Mouse (Mus musculus) left cerebral cortex, adult 8-10 months (tissue): Measurements from ENCODE around the gene Habp4. TPM values are rescaled to one million over a fixed set of nuclear protein-coding genes. Genes with fewer than 3 reads are reported as not detected.

Source experiments
- DNase-seq, 2 experiments: peaks; one replicate each; pipeline ENCODE4 v3.0.0; 2022; ENCODE audit warnings: low spot score in 2 of 2
- total RNA-seq, 4 experiments: library from RNA; stranded (reverse); gene quantifications; 2 replicates each; pipeline ENCODE4 v1.2.4; 2022

The Habp4 gene
- total RNA-seq, 4 experiments from 2014 or later, result 194 to 218 (median 205) TPM

DNA sequence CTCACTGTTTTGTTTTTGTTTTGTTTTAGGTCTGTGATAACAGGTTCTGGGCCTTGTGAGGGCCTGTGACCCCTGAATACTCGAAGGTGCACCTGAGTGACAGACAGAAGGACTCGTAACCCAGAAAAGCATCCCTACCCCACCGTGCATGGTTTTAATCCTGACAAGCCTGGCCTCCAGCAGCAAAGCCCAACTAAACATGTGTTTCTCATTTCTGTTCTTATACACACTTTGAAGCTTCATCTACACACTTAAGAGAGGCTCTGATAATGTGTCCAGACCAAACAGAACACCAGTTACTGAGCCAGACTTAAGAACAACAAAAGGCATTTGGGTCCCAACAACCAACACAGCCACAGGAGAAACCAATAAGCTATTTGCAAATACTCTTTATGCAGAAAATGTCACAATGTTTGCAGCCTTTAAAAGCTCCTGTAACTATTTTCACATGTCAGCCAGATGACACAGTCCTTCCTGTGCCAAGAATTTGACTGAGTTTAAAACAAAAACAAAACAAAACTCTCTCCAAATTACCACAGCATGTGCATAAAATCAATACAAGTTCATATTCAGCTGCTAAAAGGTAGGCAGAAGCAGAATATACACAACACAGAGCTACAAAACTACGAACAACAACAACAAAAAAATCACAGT is 73.6 kb downstream of the Habp4 start:
- no peak for DNase-seq

DNA sequence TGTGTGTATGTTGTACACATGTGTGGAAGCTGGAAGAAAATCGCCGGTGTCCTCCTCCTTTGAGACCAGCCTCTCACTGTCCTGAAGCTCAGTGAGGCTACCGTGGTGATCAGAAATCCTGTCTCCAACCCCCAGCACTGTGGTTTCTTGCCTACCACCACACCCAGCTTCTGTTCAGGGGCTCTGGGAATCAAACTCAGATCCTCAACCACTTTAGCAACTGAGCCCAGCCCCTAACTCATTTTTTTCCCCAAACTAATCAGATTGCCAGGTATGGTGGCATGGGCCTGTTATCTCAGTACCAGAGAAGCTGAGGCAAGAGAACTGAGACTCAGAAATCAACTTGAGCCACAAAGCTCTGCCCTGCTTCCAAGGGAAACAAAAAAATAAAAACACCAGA is 74.2 kb downstream of the Habp4 start:
- DNase-seq, result no peak

Other genes starting within 250 kb of the Habp4 start
- gene Hsd17b3, start 72.6 kb upstream of the Habp4 start, total RNA-seq, result not detected
- 1 to 10 TPM in 2 of 4 experiments, under 1 TPM in 2; 0.46 to 2.2 (median 1.2) TPM for gene Slc35d2, start 32.5 kb upstream of the Habp4 start, total RNA-seq
- 10 to 100 TPM; 24.5 to 27.7 (median 25.8) TPM for gene Zfp367, start 8.6 kb upstream of the Habp4 start, total RNA-seq
- gene Cdc14b, start 113.5 kb downstream of the Habp4 start, total RNA-seq, result 10 to 100 TPM; 15.0 to 21.0 (median 19.1) TPM
- 10 to 100 TPM; 21.0 to 23.6 (median 23.1) TPM for gene Aaed1, start 150.9 kb downstream of the Habp4 start, total RNA-seq
- gene Ctsl, start 209.1 kb downstream of the Habp4 start, total RNA-seq, result 100 to 1,000 TPM; 129 to 196 (median 170) TPM